Mouse (Mus musculus): ENCODE results near the gene Mapk10.
"Not testable (repeated sequence)": the region's sequence is repeated elsewhere in the genome, so short reads cannot be mapped to it uniquely, and the experiment has no call there.

Gene Mapk10

DNA sequence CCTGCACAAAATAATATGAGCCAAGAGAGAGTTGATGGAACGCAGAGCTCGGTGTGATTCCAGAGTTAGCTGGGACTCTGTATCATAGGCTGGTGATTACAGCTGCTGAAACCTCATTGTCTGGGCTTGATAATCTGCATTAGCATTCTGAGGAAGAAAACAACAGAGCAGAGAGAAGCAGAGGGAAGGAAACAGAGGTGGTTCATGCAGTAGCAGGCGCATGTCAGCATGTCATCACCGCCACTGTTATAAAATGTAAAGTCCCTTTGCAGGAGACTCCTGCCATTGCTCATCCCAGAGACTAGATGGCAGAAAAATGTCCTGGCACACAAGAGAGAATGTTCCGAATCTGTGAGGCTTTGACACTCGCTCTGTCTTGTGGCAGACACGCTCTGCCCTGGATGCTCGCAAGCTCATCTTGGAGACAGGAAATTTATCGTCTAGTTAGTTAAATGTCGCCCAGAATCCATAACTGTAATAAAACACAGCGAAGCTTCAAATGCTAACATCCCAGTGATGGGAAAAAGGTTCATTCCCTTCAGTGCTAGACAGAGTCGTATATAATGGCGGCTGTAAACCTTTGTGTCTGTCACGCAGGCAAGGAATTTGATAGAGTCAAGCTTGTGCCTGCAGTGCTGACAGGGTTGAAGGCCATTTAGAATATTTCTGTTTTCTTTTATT lies 322.5 kb downstream of the Mapk10 start:
- DNase-seq (ENCODE audit: extremely low read depth, insufficient read length, low spot score): no peak

DNA sequence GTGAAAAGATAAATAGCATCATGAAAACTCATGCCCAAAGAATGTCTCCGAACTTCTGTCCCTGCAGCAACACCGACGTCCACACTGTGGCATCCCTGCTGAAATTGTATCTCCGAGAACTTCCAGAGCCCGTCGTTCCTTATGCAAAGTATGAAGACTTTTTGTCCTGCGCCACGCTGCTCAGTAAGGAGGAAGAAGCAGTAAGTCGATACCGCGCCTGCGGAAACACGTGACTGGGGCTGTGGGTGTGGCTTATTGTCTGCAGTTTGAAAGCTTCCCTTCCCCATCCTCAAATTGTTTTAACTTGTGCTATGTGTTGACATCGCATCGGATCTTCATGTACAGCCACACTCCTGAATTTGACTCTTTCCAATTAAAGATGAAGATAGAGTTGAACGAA lies 335.5 kb downstream of the Mapk10 start:
- no peak for DNase-seq (ENCODE audit: extremely low read depth, insufficient read length, low spot score)

DNA sequence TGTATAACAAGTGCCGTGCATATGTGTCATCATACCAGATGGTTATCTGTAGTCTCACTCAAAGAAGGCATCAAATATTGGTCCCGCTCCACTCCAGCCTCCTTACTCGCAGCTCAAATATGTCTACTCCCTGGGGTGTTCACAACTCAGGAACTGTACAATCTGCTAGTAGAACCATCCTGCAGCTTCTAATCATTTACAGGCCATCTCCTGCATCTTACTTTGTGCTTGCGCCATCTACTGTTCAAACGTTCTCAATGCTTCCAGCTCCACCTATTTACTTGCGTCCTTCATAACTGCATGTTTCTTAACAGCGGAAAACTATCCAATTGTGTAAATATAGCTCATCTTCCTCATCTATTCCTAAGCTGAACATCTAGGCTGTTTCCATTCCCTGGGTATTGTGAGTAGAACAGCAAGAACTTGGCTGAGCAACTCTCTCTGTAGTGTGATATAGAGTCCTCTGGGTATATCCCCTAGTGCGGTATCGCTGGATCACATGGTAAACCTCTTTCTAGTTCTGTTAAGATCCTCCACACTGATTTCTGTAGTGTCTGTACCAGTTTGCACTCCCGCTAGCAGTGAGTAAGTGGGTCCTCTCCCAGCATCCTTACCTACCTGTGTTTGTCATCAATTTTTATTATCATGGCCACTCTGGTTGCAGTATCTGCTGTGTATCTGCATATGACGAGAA lies 336.4 kb downstream of the Mapk10 start:
- DNase-seq (ENCODE audit: extremely low read depth, insufficient read length, low spot score): no peak

DNA sequence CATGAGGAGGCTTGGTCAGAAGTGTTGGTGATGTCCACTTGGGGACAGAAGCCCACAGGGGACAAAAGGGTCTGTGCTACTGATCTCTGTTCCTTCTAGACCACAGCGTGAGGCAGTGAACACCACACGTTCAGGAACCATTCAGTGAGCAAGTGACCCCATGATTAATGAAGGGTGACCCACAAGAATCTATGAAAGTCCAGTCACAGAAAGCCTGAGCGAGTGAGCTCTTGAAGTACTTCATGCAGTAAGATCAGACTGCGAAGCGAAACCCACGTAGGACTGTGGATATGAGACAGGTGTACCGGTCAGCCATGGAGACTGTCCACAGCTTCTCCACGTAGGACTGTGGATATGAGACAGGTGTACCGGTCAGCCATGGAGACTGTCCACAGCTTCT lies 338.1 kb downstream of the Mapk10 start:
- DNase-seq (ENCODE audit: extremely low read depth, insufficient read length, low spot score): not testable (repeated sequence)

DNA sequence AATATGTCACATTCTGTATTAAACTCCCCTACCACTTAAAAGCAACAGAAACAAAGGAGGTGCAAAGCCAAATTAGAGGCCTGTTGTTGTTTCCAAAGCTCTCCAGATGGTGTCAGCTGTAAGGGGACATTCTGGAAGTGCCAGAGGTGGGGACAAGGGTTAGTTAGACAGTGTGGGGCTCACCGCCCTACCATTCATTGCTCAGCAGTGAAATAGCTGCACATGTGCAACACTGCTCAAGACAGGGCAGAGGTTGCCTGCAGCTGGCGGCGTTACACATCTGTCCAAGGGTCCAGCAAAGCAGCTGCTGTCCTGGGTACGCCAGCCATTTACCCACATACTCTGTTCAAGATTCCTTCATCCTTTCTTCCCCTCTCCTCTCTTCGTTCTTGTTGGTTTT lies 342.9 kb downstream of the Mapk10 start:
- no peak for DNase-seq (ENCODE audit: extremely low read depth, insufficient read length, low spot score)

DNA sequence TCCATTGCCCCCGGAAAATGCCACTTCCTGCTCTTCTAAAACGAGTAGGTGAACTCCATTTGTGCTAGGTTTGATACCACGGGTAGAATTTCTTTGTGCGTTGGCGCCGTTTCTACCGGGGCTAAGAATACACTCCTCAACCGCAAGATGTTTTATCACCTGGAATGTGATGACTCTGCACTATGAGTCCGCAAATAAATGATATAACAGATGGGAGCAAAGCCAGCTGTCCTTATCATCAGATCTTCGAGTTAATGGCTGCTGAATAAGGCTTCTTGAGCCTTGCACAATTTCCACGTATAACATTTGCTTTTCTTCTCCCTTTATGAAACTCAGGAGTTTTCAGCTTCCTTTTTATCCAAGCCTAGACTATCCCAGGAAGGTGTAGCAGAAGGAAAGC lies 351.4 kb downstream of the Mapk10 start:
- DNase-seq (ENCODE audit: extremely low read depth, insufficient read length, low spot score): no peak

DNA sequence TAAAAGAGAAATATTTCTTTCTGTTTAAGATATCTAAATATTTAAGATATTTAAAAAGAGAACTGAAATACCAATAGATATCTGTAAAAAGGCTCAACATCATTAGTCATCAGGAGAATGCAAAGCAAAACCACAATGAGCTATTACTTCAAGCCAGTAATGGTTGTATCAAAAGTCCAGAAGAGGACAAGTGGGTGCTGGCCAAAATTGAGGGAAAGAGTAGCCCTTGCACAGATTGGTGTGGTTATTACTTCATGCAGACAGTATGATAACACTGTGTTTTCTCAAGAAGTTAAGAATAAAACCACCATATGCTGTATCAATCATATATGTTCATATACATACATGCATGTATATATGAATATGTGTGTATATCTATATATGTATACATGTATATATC lies 353.1 kb downstream of the Mapk10 start:
- DNase-seq (ENCODE audit: extremely low read depth, insufficient read length, low spot score): no peak

Measured in 3134 (cell line).